In genomic region chr9:113741637-113742137, GRCm38 (mm10) we compare ENCODE assay signal across 8 mouse cellular contexts. TPM values are rescaled to one million over a fixed set of nuclear protein-coding genes. Genes with fewer than 3 reads are reported as not detected.
DNase-seq lines count a peak whose midpoint lies in the region; ATAC-seq and TF ChIP-seq lines count a peak whose summit lies in the region.

No protein-coding gene starts in this region.

- H3K27ac ChIP-seq in kidney, adult 2 months (ENCODE audit: insufficient read depth, low read depth, low read length), result no peak overlapping the region
- peak overlapping the region; percentile 48; the same call in 1 of the 2 replicates for H3K27ac ChIP-seq in forebrain, embryonic 14.5 days (ENCODE audit: low read depth, low read length)
- H3K27ac ChIP-seq in hindbrain, embryonic 11.5 days (ENCODE audit: low read depth, low read length), result 0 out of 2 replicates have a peak overlapping the region, but pooled peaks have one; percentile 42

- intact Hi-C loops in left cerebral cortex, postnatal 4 days (cut with DNase I), result loop anchor here (5.0 kb wide), 3 partner anchors 86 to 171 kb away; no protein-coding TSS in a partner anchor

- H3K27me3 ChIP-seq in kidney, adult 2 months (replicated peaks; ENCODE audit: control insufficient read depth, insufficient read depth, low read length), result no peaks in the 10 kb centered on the region
- H3K27me3 ChIP-seq in forebrain, embryonic 14.5 days (replicated peaks; ENCODE audit: control insufficient read depth, insufficient read depth, low read length), result no peaks in the 10 kb centered on the region
- no peaks in the 10 kb centered on the region for H3K27me3 ChIP-seq in hindbrain, embryonic 11.5 days (ENCODE audit: control insufficient read depth, insufficient read depth, low read length)
- no peaks in the 10 kb centered on the region for H3K27me3 ChIP-seq in splenic B cell, adult 2 months (ENCODE audit: control insufficient read depth, insufficient read depth, low read length, poor library complexity, severe bottlenecking)

- TF ChIP-seq POLR2A in kidney, adult 2 months (IDR thresholded peaks at IDR 0.05; ENCODE audit: low read depth, low read length), result no peak

- peak; percentile 34 for DNase-seq in kidney, adult 2 months
- DNase-seq in kidney, adult 8-10 months, result no peak
- DNase-seq in cerebellum, adult 11-12 months, result peak; percentile 44
- peak; percentile 45 for DNase-seq in forebrain, embryonic 14.5 days (ENCODE audit: low spot score)
- DNase-seq in hindbrain, embryonic 11.5 days (ENCODE audit: low spot score), result no peak
- peak; percentile 58 for DNase-seq in left cerebral cortex, postnatal 4 days
- DNase-seq in mesoderm, embryonic 11.5 days (ENCODE audit: low read depth, low spot score), result peak; percentile 60
- DNase-seq in splenic B cell, adult 2 months (ENCODE audit: low read depth, low spot score), result peak; percentile 57

- H3K9me3 ChIP-seq in forebrain, embryonic 14.5 days (replicated peaks; ENCODE audit: control insufficient read depth, low read length), result no peaks in the 10 kb centered on the region
- no peaks in the 10 kb centered on the region for H3K9me3 ChIP-seq in hindbrain, embryonic 11.5 days (ENCODE audit: control insufficient read depth, low read length)

- peak overlapping the region; percentile 71 for H3K4me3 ChIP-seq in kidney, adult 2 months (ENCODE audit: insufficient read depth, low read depth, low read length)
- H3K4me3 ChIP-seq in forebrain, embryonic 14.5 days (ENCODE audit: low read depth, low read length), result peak overlapping the region; percentile 92
- peak overlapping the region; percentile 95 for H3K4me3 ChIP-seq in hindbrain, embryonic 11.5 days (ENCODE audit: low read depth, low read length)

- under 1% methylated on average over 64 of the region's 64 CpGs for WGBS in kidney, adult 2 months
- under 1% methylated on average over 47 of the region's 64 CpGs for WGBS in forebrain, embryonic 14.5 days
- 1% methylated on average over 46 of the region's 64 CpGs for WGBS in hindbrain, embryonic 11.5 days

- peak overlapping the region; percentile 79 for H3K4me2 ChIP-seq in forebrain, embryonic 14.5 days (ENCODE audit: low read length)
- H3K4me2 ChIP-seq in hindbrain, embryonic 11.5 days (replicated peaks; ENCODE audit: low read depth, low read length), result peak overlapping the region; percentile 48

- peaks cover 7% of the 10 kb centered on the region; the same call in 1 of the 2 replicates for H3K4me1 ChIP-seq in kidney, adult 2 months (ENCODE audit: control insufficient read depth, insufficient read depth, low read length)
- H3K4me1 ChIP-seq in forebrain, embryonic 14.5 days (ENCODE audit: control insufficient read depth, insufficient read depth, low read length), result peaks cover 4% of the 10 kb centered on the region; the same call in 1 of the 2 replicates
- H3K4me1 ChIP-seq in hindbrain, embryonic 11.5 days (replicated peaks; ENCODE audit: control insufficient read depth, insufficient read depth, low read length), result no peaks in the 10 kb centered on the region

- peak; percentile 79 for ATAC-seq in forebrain, embryonic 14.5 days
- ATAC-seq in hindbrain, embryonic 11.5 days (ENCODE audit: low FRiP score), result peak; percentile 87

- no peak for TF ChIP-seq CTCF in kidney, adult 2 months (conservative IDR thresholded peaks at IDR 0.05; ENCODE audit: insufficient read depth, insufficient read length, low read depth, low read length)

- peak overlapping the region; percentile 76 for H3K9ac ChIP-seq in forebrain, embryonic 14.5 days (ENCODE audit: low read length)
- H3K9ac ChIP-seq in hindbrain, embryonic 11.5 days (ENCODE audit: low read depth, low read length), result peak overlapping the region; percentile 86

- H3K36me3 ChIP-seq in kidney, adult 2 months (ENCODE audit: control insufficient read depth, insufficient read depth, low read length), result no peaks in the 10 kb centered on the region
- H3K36me3 ChIP-seq in forebrain, embryonic 14.5 days (ENCODE audit: control insufficient read depth, insufficient read depth, low read length), result no peaks in the 10 kb centered on the region
- H3K36me3 ChIP-seq in hindbrain, embryonic 11.5 days (ENCODE audit: control insufficient read depth, insufficient read depth, low read length), result no peaks in the 10 kb centered on the region
- H3K36me3 ChIP-seq in splenic B cell, adult 2 months (ENCODE audit: control insufficient read depth, insufficient read depth, low read length, poor library complexity, severe bottlenecking), result 0 out of 2 replicates have a peak, but pooled peaks cover 1% of the 10 kb centered on the region

RNA-seq across cellular contexts. Expression of gene Clasp2, which starts 0.4 kb away (rescaled TPM):
- polyA plus RNA-seq in kidney, adult 2 months (2012; rRNA removed), result 8.3 and 9.1 TPM in 2 replicates
- polyA plus RNA-seq in forebrain, embryonic 14.5 days (2014; fragmentation: Nextera tagmentation; extraction: Ambion mirVana), result 86.2 and 124 TPM in 2 replicates
- polyA plus RNA-seq in hindbrain, embryonic 11.5 days (2014; fragmentation: Nextera tagmentation; extraction: Ambion mirVana), result 53.0 and 57.9 TPM in 2 replicates
- total RNA-seq in left cerebral cortex, postnatal 4 days (2021), result 100 to 1,000 TPM; 306 to 307 TPM

RNA-seq across cellular contexts. Expression of gene Pdcd6ip, which starts 33.6 kb away (rescaled TPM):
- polyA plus RNA-seq in kidney, adult 2 months (2012; rRNA removed), result 59.9 and 69.9 TPM in 2 replicates
- polyA plus RNA-seq in forebrain, embryonic 14.5 days (2014; fragmentation: Nextera tagmentation; extraction: Ambion mirVana), result 29.6 and 41.5 TPM in 2 replicates
- polyA plus RNA-seq in hindbrain, embryonic 11.5 days (2014; fragmentation: Nextera tagmentation; extraction: Ambion mirVana), result 48.7 and 50.9 TPM in 2 replicates
- 10 to 100 TPM; 55.5 to 60.4 TPM for total RNA-seq in left cerebral cortex, postnatal 4 days (2021)

Comparison
In these comparisons a context has a peak if more than half of its experiments do, and no peak if none do; other contexts are left out.
1. DNase-seq: peak in kidney, adult 2 months (single experiment), cerebellum, adult 11-12 months (single experiment), forebrain, embryonic 14.5 days (single experiment), left cerebral cortex, postnatal 4 days (single experiment), mesoderm, embryonic 11.5 days (single experiment) and splenic B cell, adult 2 months (single experiment); none in kidney, adult 8-10 months (0 of 2) and hindbrain, embryonic 11.5 days (single experiment).
2. Peak in every context shown above with its lines, with median percentiles within 50 percentile points of each other: H3K4me3 ChIP-seq.